Mouse (Mus musculus): ENCODE data around the gene C1qc. TPM values are rescaled to one million over a fixed set of nuclear protein-coding genes. Genes with fewer than 3 reads are reported as not detected.

Gene C1qc
- polyA plus RNA-seq, 1 experiment, result not detected

GRCm38 (mm10) chr4:136862411-136862810, 30.5 kb downstream of the C1qc start:
- Histone ChIP-seq H3K36me3 (ENCODE audit: control insufficient read depth, insufficient read depth) (no peaks in the 10 kb centered on the region), H3K4me3 (ENCODE audit: insufficient read depth, poor library complexity, severe bottlenecking) (no peak overlapping the region), H3K27me3 (ENCODE audit: control insufficient read depth, insufficient read depth, insufficient read length) (peaks cover 59% of the 10 kb centered on the region), H3K79me3 (ENCODE audit: low read depth) (no peaks in the 10 kb centered on the region), H3ac (ENCODE audit: control insufficient read depth, insufficient read length, low read depth) (no peak overlapping the region), H3K79me2 (ENCODE audit: control insufficient read depth, insufficient read depth) (no peaks in the 10 kb centered on the region)
- TF ChIP-seq FOSL1 (IDR thresholded peaks at IDR 0.05; ENCODE audit: insufficient read depth, low read length, poor library complexity, severe bottlenecking) (no peak), USF1 (IDR thresholded peaks at IDR 0.05; ENCODE audit: low read depth) (no peak), CTCF (IDR thresholded peaks at IDR 0.05; ENCODE audit: control insufficient read depth, insufficient read depth, insufficient read length) (no peak), MAX (IDR thresholded peaks at IDR 0.05) (no peak)

GRCm38 (mm10) chr4:136861806-136862205, 31.1 kb downstream of the C1qc start:
- H3K27me3 ChIP-seq (ENCODE audit: control insufficient read depth, insufficient read depth, insufficient read length), result peaks cover 64% of the 10 kb centered on the region
- no peak overlapping the region for H3ac ChIP-seq (ENCODE audit: control insufficient read depth, insufficient read length, low read depth)
- H3K79me3 ChIP-seq (ENCODE audit: low read depth), result no peaks in the 10 kb centered on the region
- H3K36me3 ChIP-seq (ENCODE audit: control insufficient read depth, insufficient read depth), result no peaks in the 10 kb centered on the region
- H3K79me2 ChIP-seq (ENCODE audit: control insufficient read depth, insufficient read depth), result no peaks in the 10 kb centered on the region
- H3K4me3 ChIP-seq (ENCODE audit: insufficient read depth, poor library complexity, severe bottlenecking), result no peak overlapping the region
- TF ChIP-seq MYOD1 (IDR thresholded peaks at IDR 0.05; ENCODE audit: control insufficient read depth, insufficient read length, low read depth) (no peak), MYOG (IDR thresholded peaks at IDR 0.05; ENCODE audit: control insufficient read depth, extremely low read depth, insufficient read length) (no peak), FOSL1 (IDR thresholded peaks at IDR 0.05; ENCODE audit: insufficient read depth, low read length, poor library complexity, severe bottlenecking) (no peak), MAX (IDR thresholded peaks at IDR 0.05) (no peak)

- TF ChIP-seq CTCF (IDR thresholded peaks at IDR 0.05; ENCODE audit: control insufficient read depth, insufficient read depth, insufficient read length) (no peak), MYOD1 (IDR thresholded peaks at IDR 0.05; ENCODE audit: control insufficient read depth, insufficient read length, low read depth) (no peak), FOSL1 (IDR thresholded peaks at IDR 0.05; ENCODE audit: insufficient read depth, low read length, poor library complexity, severe bottlenecking) (no peak), CEBPB (IDR thresholded peaks at IDR 0.05; ENCODE audit: low read depth) (no peak), MAX (IDR thresholded peaks at IDR 0.05) (no peak), MYOG (IDR thresholded peaks at IDR 0.05; ENCODE audit: control insufficient read depth, extremely low read depth, insufficient read length) (no peak), USF1 (IDR thresholded peaks at IDR 0.05; ENCODE audit: low read depth) (no peak)
- Histone ChIP-seq H3K4me3 (ENCODE audit: insufficient read depth, poor library complexity, severe bottlenecking) (no peak overlapping the region), H3K27me3 (ENCODE audit: control insufficient read depth, insufficient read depth, insufficient read length) (peaks cover 60% of the 10 kb centered on the region), H3K79me2 (ENCODE audit: control insufficient read depth, insufficient read depth) (no peaks in the 10 kb centered on the region), H3K36me3 (ENCODE audit: control insufficient read depth, insufficient read depth) (no peaks in the 10 kb centered on the region), H3K79me3 (ENCODE audit: low read depth) (no peaks in the 10 kb centered on the region), H3ac (ENCODE audit: control insufficient read depth, insufficient read length, low read depth) (no peak overlapping the region)
Observed at GRCm38 (mm10) chr4:136860022-136860421, 32.8 kb downstream of the C1qc start.

- no peak overlapping the region for H3K4me3 ChIP-seq (ENCODE audit: insufficient read depth, poor library complexity, severe bottlenecking)
- H3ac ChIP-seq (ENCODE audit: control insufficient read depth, insufficient read length, low read depth), result no peak overlapping the region
- no peaks in the 10 kb centered on the region for H3K79me2 ChIP-seq (ENCODE audit: control insufficient read depth, insufficient read depth)
- H3K36me3 ChIP-seq (ENCODE audit: control insufficient read depth, insufficient read depth), result no peaks in the 10 kb centered on the region
- H3K79me3 ChIP-seq (ENCODE audit: low read depth), result no peaks in the 10 kb centered on the region
- no peak for TF ChIP-seq MYOG (IDR thresholded peaks at IDR 0.05; ENCODE audit: control insufficient read depth, extremely low read depth, insufficient read length)
- TF ChIP-seq USF1 (IDR thresholded peaks at IDR 0.05; ENCODE audit: low read depth), result no peak
- TF ChIP-seq CEBPB (IDR thresholded peaks at IDR 0.05; ENCODE audit: low read depth), result no peak
- no peak for TF ChIP-seq MYOD1 (IDR thresholded peaks at IDR 0.05; ENCODE audit: control insufficient read depth, insufficient read length, low read depth)
- no peak for TF ChIP-seq CTCF (IDR thresholded peaks at IDR 0.05; ENCODE audit: control insufficient read depth, insufficient read depth, insufficient read length)
- TF ChIP-seq MAX (IDR thresholded peaks at IDR 0.05), result no peak
- H3K27me3 ChIP-seq (ENCODE audit: control insufficient read depth, insufficient read depth, insufficient read length), result peaks cover 58% of the 10 kb centered on the region
Observed at GRCm38 (mm10) chr4:136855081-136855480, 37.8 kb downstream of the C1qc start.

- no peaks in the 10 kb centered on the region for H3K79me3 ChIP-seq (ENCODE audit: low read depth)
- H3K79me2 ChIP-seq (ENCODE audit: control insufficient read depth, insufficient read depth), result no peaks in the 10 kb centered on the region
- no peaks in the 10 kb centered on the region for H3K36me3 ChIP-seq (ENCODE audit: control insufficient read depth, insufficient read depth)
- H3K4me3 ChIP-seq (ENCODE audit: insufficient read depth, poor library complexity, severe bottlenecking), result no peak overlapping the region
- no peak for TF ChIP-seq MYOG (IDR thresholded peaks at IDR 0.05; ENCODE audit: control insufficient read depth, extremely low read depth, insufficient read length)
- no peak for TF ChIP-seq MYOD1 (IDR thresholded peaks at IDR 0.05; ENCODE audit: control insufficient read depth, insufficient read length, low read depth)
- no peak for TF ChIP-seq FOSL1 (IDR thresholded peaks at IDR 0.05; ENCODE audit: insufficient read depth, low read length, poor library complexity, severe bottlenecking)
- no peak for TF ChIP-seq CEBPB (IDR thresholded peaks at IDR 0.05; ENCODE audit: low read depth)
- TF ChIP-seq MAX (IDR thresholded peaks at IDR 0.05), result no peak
- no peak overlapping the region for H3ac ChIP-seq (ENCODE audit: control insufficient read depth, insufficient read length, low read depth)
- peaks cover 64% of the 10 kb centered on the region for H3K27me3 ChIP-seq (ENCODE audit: control insufficient read depth, insufficient read depth, insufficient read length)
Observed at GRCm38 (mm10) chr4:136852989-136853388, 39.9 kb downstream of the C1qc start.

GRCm38 (mm10) chr4:136852119-136852518, 40.7 kb downstream of the C1qc start:
- Histone ChIP-seq H3ac (ENCODE audit: control insufficient read depth, insufficient read length, low read depth) (no peak overlapping the region), H3K27me3 (ENCODE audit: control insufficient read depth, insufficient read depth, insufficient read length) (peaks cover 65% of the 10 kb centered on the region)
- TF ChIP-seq CTCF (IDR thresholded peaks at IDR 0.05; ENCODE audit: control insufficient read depth, insufficient read depth, insufficient read length), result no peak
- no peak for TF ChIP-seq FOSL1 (IDR thresholded peaks at IDR 0.05; ENCODE audit: insufficient read depth, low read length, poor library complexity, severe bottlenecking)
- no peak for TF ChIP-seq USF1 (IDR thresholded peaks at IDR 0.05; ENCODE audit: low read depth)
- no peak for TF ChIP-seq MAX (IDR thresholded peaks at IDR 0.05)
- TF ChIP-seq CEBPB (IDR thresholded peaks at IDR 0.05; ENCODE audit: low read depth), result no peak
- TF ChIP-seq MYOG (IDR thresholded peaks at IDR 0.05; ENCODE audit: control insufficient read depth, extremely low read depth, insufficient read length), result no peak
- no peak for TF ChIP-seq MYOD1 (IDR thresholded peaks at IDR 0.05; ENCODE audit: control insufficient read depth, insufficient read length, low read depth)

More at GRCm38 (mm10) chr4:136852119-136852518, 40.7 kb downstream of the C1qc start:
- H3K4me3 ChIP-seq (ENCODE audit: insufficient read depth, poor library complexity, severe bottlenecking), result no peak overlapping the region
- no peaks in the 10 kb centered on the region for H3K79me3 ChIP-seq (ENCODE audit: low read depth)
- H3K79me2 ChIP-seq (ENCODE audit: control insufficient read depth, insufficient read depth), result no peaks in the 10 kb centered on the region
- H3K36me3 ChIP-seq (ENCODE audit: control insufficient read depth, insufficient read depth), result no peaks in the 10 kb centered on the region

Measured in C2C12 (cell line).